Mouse (Mus musculus) MEL (cell line): ENCODE data around the gene Foxa2. TPM values are rescaled to one million over a fixed set of nuclear protein-coding genes. Genes with fewer than 3 reads are reported as not detected.

Source experiments
- DNase-seq: peaks from one replicate; pipeline ENCODE4 v3.0.0; 2011; ENCODE audit warnings: low read depth, low spot score
- H3K27ac ChIP-seq: 2 replicates; pipeline ENCODE4 v1.5.1; 2012; ENCODE audit warnings: low read depth, mild to moderate bottlenecking, control low read depth, low read length, moderate library complexity; ENCODE audit not compliant: control insufficient read depth
- H3K27me3 ChIP-seq, 2 experiments: fragments of 150-350 bp in 1 of 2; sonication (generic) in 1 of 2; 2 replicates each; pipeline ENCODE4 v1.6.1; 2012; ENCODE audit warnings: low read length in 2 of 2, mild to moderate bottlenecking in 2 of 2, improper control_type of control experiment in 1 of 2, moderate library complexity in 1 of 2; ENCODE audit not compliant: insufficient read depth in 2 of 2, control insufficient read depth in 1 of 2
- H3K36me3 ChIP-seq, 2 experiments: 2 replicates each; pipeline ENCODE4 v1.6.1; 2012 to 2014; ENCODE audit warnings: low read length in 2 of 2, improper control_type of control experiment in 1 of 2, inconsistent platforms in 1 of 2, mild to moderate bottlenecking in 1 of 2; ENCODE audit not compliant: insufficient read depth in 2 of 2, control insufficient read depth in 1 of 2
- H3K4me1 ChIP-seq, 2 experiments: fragments of 150-350 bp in 1 of 2; sonication (generic) in 1 of 2; 2 replicates each; pipeline ENCODE4 v1.6.1; 2012; ENCODE audit warnings: low read length in 2 of 2, improper control_type of control experiment in 1 of 2, mild to moderate bottlenecking in 1 of 2; ENCODE audit not compliant: insufficient read depth in 2 of 2, control insufficient read depth in 1 of 2
- H3K4me3 ChIP-seq, 2 experiments: fragments of 150-350 bp in 1 of 2; sonication (generic) in 1 of 2; 2 replicates each; pipeline ENCODE4 v1.5.1; 2012; ENCODE audit warnings: low read depth in 2 of 2, low read length in 2 of 2, mild to moderate bottlenecking in 2 of 2, moderate library complexity in 2 of 2, control low read depth in 1 of 2, improper control_type of control experiment in 1 of 2; ENCODE audit not compliant: control insufficient read depth in 1 of 2, insufficient read depth in 1 of 2
- H3K79me2 ChIP-seq: 2 replicates; pipeline ENCODE4 v1.6.1; 2012; ENCODE audit warnings: mild to moderate bottlenecking, low read length, moderate library complexity; ENCODE audit not compliant: control insufficient read depth, poor library complexity, insufficient read depth
- H3K9ac ChIP-seq: 2 replicates; pipeline ENCODE4 v1.6.1; 2012; ENCODE audit warnings: low read depth, mild to moderate bottlenecking, control low read depth, low read length, moderate library complexity; ENCODE audit not compliant: control insufficient read depth, poor library complexity, severe bottlenecking
- H3K9me3 ChIP-seq: fragments of 150-350 bp; sonication (generic); replicated peaks from 2 replicates; pipeline ENCODE4 v1.6.1; 2012; ENCODE audit warnings: mild to moderate bottlenecking, low read length, improper control_type of control experiment, moderate library complexity; ENCODE audit not compliant: insufficient read depth
- CTCF ChIP-seq, 3 experiments: IDR thresholded peaks in 2 of 3; conservative IDR thresholded peaks in 1 of 3; 2 replicates each; pipeline ENCODE4 v1.5.1; 2011 to 2012; ENCODE audit warnings: low read length in 3 of 3, low read depth in 2 of 3, mild to moderate bottlenecking in 2 of 3, improper control_type of control experiment in 1 of 3, inconsistent platforms in 1 of 3, mixed read lengths in 1 of 3, moderate library complexity in 1 of 3; ENCODE audit not compliant: control insufficient read depth in 1 of 3, insufficient read depth in 1 of 3, poor library complexity in 1 of 3, severe bottlenecking in 1 of 3
- E2F4 ChIP-seq: IDR thresholded peaks from 2 replicates; pipeline ENCODE4 v1.6.1; 2011; ENCODE audit warnings: low read depth, low read length, improper control_type of control experiment, borderline replicate concordance
- ETS1 ChIP-seq: IDR thresholded peaks from 2 replicates; pipeline ENCODE4 v1.6.1; 2012; ENCODE audit warnings: low read depth, mild to moderate bottlenecking, inconsistent platforms, low read length, improper control_type of control experiment, moderate library complexity
- HCFC1 ChIP-seq: IDR thresholded peaks from 2 replicates; pipeline ENCODE4 v1.6.1; 2012; ENCODE audit warnings: low read depth, mild to moderate bottlenecking, inconsistent platforms, low read length, improper control_type of control experiment, moderate library complexity
- MAX ChIP-seq: IDR thresholded peaks from 2 replicates; pipeline ENCODE4 v1.6.1; 2011; ENCODE audit warnings: low read length, improper control_type of control experiment
- MXI1 ChIP-seq: IDR thresholded peaks from 2 replicates; pipeline ENCODE4 v1.6.1; 2011; ENCODE audit warnings: mild to moderate bottlenecking, low read depth, low read length, improper control_type of control experiment
- POLR2AphosphoS2 ChIP-seq: IDR thresholded peaks from 2 replicates; pipeline ENCODE4 v1.6.1; 2011; ENCODE audit warnings: low read length, improper control_type of control experiment
- RCOR1 ChIP-seq: IDR thresholded peaks from 2 replicates; pipeline ENCODE4 v1.6.1; 2012; ENCODE audit warnings: low read depth, mild to moderate bottlenecking, inconsistent platforms, low read length, improper control_type of control experiment
- UBTF ChIP-seq: IDR thresholded peaks from 2 replicates; pipeline ENCODE4 v1.6.1; 2012; ENCODE audit warnings: low read depth, mild to moderate bottlenecking, inconsistent platforms, low read length, improper control_type of control experiment, moderate library complexity, borderline replicate concordance; ENCODE audit not compliant: insufficient read depth
- ZKSCAN1 ChIP-seq: IDR thresholded peaks from 2 replicates; pipeline ENCODE4 v1.6.1; 2012; ENCODE audit warnings: low read depth, mild to moderate bottlenecking, inconsistent platforms, low read length, improper control_type of control experiment, moderate library complexity
- polyA plus RNA-seq, 2 experiments: library from polyadenylated mRNA; stranded (reverse) in 1 of 2; unstranded in 1 of 2; fragments of >175 nt in 1 of 2; fragments of >200 nt in 1 of 2; gene quantifications; 2 replicates each; pipeline versions ENCODE4 v1.2.1 to v1.2.4; 2012; ENCODE audit warnings: low replicate concordance in 2 of 2, low read depth in 1 of 2; ENCODE audit not compliant: insufficient read length in 2 of 2, insufficient read depth in 1 of 2, missing spikeins in 1 of 2
- total RNA-seq: library from RNA; depleted of rRNA; stranded (reverse); fragments of 300-350 nt; gene quantifications from 2 replicates; pipeline ENCODE4 v1.2.3, GENCODE M21; 2012

Foxa2 gene
- total and polyA plus RNA-seq, 3 experiments, result not detected

DNA sequence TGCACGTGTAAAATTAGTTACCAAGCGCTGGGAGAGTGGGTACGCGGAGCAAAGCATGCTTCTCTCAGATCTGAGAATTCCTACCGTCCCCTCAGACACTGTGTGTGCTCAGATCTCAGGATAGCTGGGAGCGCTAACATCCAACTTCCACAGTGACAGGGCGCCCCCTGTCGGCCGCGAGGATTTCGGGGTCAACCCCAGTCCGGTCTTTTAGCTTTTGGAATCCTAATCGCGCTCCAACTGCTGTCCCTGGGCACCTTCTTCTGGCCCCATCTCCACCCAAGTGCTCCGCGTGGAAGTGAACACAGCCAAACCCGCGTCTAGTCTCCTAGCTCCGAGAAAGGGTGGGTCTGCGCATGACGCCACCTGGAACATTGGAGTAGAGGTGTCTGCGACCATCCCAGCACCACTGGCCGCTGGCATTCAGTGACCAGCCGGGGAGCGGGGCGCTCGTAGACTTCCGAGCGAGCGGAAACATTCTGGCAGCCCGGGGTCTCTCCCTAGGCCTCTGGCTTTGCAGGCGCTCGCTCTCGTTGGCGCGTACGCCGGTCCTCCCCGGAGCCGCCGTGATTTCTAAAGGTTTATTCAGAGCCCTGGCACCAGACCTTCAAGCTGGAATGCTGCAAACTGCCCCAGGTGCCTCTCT, 1.8 kb upstream of the Foxa2 start:
- H3K9me3 ChIP-seq, result no peaks in the 10 kb centered on the region
- 0 out of 6 replicates have a peak, but pooled peaks of 1 of the 3 experiments have one; percentile 7 for TF ChIP-seq CTCF (IDR thresholded peaks at IDR 0.05 in 2 of 3, conservative IDR thresholded peaks at IDR 0.05 in 1 of 3; ENCODE audit: control insufficient read depth in 1 of 3, insufficient read depth in 1 of 3, low read depth in 2 of 3, low read length in 3 of 3, poor library complexity in 1 of 3, severe bottlenecking in 1 of 3)
- TF ChIP-seq RCOR1, result no peak
- TF ChIP-seq MXI1, result no peak
- TF ChIP-seq, all 39 proteins: peak for 1

DNA sequence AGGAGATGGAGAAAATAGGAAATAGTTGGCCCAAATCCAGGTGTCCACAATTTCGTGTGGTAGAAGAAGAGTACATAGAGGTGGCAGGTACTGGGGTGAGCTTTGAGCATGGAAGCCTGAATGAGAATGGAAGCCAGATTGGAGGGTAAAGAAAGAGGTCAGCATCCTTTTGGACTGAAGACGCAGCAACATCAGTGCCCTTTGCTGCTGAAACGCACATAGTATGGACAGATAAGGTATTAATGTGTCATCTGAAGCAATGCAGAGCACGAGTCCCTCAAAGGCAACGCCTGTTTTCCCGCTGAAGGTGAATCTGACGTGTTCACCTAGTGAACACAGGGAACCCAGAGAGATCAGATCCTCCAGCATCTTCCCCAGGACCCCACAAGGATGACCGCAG, 842 bp upstream of the Foxa2 start:
- no peak for TF ChIP-seq POLR2AphosphoS2
- no peak for DNase-seq
- Histone ChIP-seq H3K27me3 (no peaks in the 10 kb centered on the region), H3K36me3 (no peaks in the 10 kb centered on the region), H3K9ac (no peak overlapping the region), H3K79me2 (no peaks in the 10 kb centered on the region), H3K4me1 (no peaks in the 10 kb centered on the region), H3K4me3 (no peak overlapping the region), H3K27ac (no peak overlapping the region), H3K9me3 (no peaks in the 10 kb centered on the region)

More for the DNA sequence above, 1.8 kb upstream of the Foxa2 start:
- Histone ChIP-seq H3K36me3 (no peaks in the 10 kb centered on the region), H3K27ac (no peak overlapping the region), H3K27me3 (no peaks in the 10 kb centered on the region), H3K79me2 (no peaks in the 10 kb centered on the region), H3K4me3 (no peak overlapping the region), H3K4me1 (no peaks in the 10 kb centered on the region), H3K9ac (no peak overlapping the region)
- no peak for DNase-seq

DNA sequence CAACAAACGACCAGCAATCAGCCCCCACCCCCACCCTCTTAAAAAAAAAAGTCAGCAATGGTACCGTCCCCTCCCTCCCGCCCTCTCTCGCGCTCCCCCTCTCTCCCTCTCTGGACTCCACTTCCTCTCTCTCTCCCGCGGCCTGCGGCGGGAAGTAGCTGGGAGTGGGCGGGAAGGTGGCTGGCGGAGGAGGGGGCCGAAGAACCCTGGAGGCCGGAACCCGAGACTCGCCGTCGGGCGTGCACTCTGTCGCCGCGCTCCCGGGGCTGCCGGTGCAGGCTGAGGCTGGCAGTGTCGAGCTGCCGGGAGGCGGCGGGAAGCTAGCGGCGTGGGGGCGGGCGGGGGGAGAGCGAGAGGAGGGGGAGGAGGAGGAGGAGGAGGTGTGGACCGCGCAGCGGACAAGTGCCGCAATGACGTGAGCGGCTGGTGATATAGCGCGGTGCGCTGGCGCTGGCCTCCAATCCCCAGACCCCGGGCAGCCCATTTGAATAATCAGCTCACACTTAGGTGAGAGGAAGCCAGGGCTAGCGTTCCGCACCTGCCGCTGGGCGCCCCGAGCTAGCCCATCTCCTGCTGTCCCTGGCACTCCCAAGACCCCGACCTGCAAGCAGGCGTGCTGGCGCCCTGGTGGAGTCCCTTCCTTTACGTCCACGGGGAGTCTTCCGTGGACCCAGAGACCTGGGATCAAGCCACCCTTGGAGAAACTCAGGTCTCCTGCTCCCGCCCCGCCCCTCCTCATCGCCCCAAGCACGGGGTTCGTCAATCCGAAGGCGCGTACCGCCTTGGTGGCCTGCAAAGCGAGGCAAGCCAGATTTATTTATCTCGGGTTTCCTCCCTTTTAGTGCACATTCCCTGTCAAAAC, 601 bp downstream of the Foxa2 start:
- no peak for DNase-seq
- Histone ChIP-seq H3K4me3 (no peak overlapping the region), H3K27ac (no peak overlapping the region), H3K9ac (no peak overlapping the region), H3K36me3 (no peaks in the 10 kb centered on the region), H3K27me3 (no peaks in the 10 kb centered on the region), H3K9me3 (no peaks in the 10 kb centered on the region), H3K4me1 (no peaks in the 10 kb centered on the region), H3K79me2 (no peaks in the 10 kb centered on the region)
- TF ChIP-seq CTCF (IDR thresholded peaks at IDR 0.05 in 2 of 3, conservative IDR thresholded peaks at IDR 0.05 in 1 of 3; ENCODE audit: control insufficient read depth in 1 of 3, insufficient read depth in 1 of 3, low read depth in 2 of 3, low read length in 3 of 3, poor library complexity in 1 of 3, severe bottlenecking in 1 of 3) (no peak), MAX (no peak), HCFC1 (no peak), ZKSCAN1 (no peak), E2F4 (no peak), ETS1 (no peak), UBTF (no peak)
